Mouse (Mus musculus) brain, embryonic 14.5 days (tissue): ENCODE data around the gene Hk2. TPM values are rescaled to one million over a fixed set of nuclear protein-coding genes. Genes with fewer than 3 reads are reported as not detected.

Source experiments
- DNase-seq: peaks from one replicate; pipeline ENCODE4 v3.0.0-alpha.2; 2011; ENCODE audit warnings: low read depth
- CTCF ChIP-seq: fragments of 200-500 bp; IDR thresholded peaks from 2 replicates; pipeline ENCODE4 v1.5.1; 2012; ENCODE audit warnings: inconsistent platforms, mild to moderate bottlenecking, moderate library complexity, borderline replicate concordance; ENCODE audit not compliant: insufficient read depth, insufficient read length; ENCODE audit errors: extremely low read depth
- POLR2A ChIP-seq: fragments of 200-500 bp; IDR thresholded peaks from 2 replicates; pipeline ENCODE4 v1.6.1; 2012; ENCODE audit warnings: mild to moderate bottlenecking, inconsistent platforms, borderline replicate concordance; ENCODE audit not compliant: poor library complexity, insufficient read depth, insufficient read length, severe bottlenecking; ENCODE audit errors: extremely low read depth
- polyA plus RNA-seq: library from polyadenylated mRNA; depleted of rRNA; stranded (reverse); fragments of >200 nt; gene quantifications from 2 replicates; pipeline ENCODE4 v1.2.3, GENCODE M21; 2012

Gene Hk2
- polyA plus RNA-seq, 1 experiment: 4.7 TPM

DNA sequence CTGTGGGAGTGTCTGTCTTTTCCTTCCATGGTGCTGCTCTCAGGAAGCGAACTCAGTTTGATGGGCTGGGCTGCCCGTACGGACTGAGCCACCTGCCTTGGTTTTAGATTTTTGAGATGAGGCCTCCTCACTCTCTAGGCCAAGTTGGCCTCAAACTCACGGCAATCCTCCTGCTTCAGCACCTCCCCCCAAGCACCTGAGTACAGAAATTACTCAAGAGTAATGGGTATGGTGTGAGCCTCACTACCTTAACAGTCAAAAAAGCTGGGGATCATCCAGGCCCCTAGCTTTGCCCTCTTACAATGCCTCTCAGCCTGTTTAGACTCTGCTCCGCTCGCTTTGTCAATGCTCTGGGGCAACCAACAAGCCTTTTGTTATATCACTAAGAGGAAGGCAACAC, 19.5 kb downstream of the Hk2 start:
- no peak for DNase-seq
- TF ChIP-seq CTCF (no peak), POLR2A (no peak)

DNA sequence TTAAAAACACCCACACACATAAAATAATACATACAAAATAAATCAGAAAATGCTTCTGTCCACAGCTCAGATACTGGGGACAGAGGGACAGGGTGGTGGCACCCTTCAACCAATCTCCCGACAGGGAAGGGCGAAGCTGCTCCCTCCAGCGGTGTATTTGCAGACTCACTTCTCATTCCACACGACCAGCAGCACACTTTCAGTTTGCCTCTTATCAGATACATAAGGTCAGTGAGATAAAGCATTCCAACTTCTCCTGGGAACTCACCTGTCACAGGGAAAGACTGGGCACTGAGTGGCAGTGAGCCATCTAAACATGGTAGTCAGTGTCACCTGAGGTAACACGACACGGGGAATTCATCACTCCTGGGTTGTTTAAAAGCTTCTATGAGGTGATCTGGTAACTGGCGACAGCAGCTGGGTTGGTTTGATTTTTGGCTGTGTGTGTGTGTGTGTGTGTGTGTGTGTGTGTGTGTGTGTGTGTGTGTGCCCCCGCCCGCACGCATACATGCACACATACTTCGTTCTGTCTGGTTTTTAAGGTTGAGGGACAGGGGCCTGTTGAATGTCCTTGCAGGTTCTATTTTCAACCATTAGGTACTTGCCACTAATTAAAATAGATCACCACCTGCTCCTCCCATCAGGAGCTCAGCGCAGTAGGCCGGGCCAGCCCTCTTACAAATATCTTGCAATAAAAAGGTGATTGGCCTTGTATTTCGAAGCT, 20.5 kb downstream of the Hk2 start:
- TF ChIP-seq POLR2A (no peak), CTCF (no peak)
- DNase-seq: no peak

DNA sequence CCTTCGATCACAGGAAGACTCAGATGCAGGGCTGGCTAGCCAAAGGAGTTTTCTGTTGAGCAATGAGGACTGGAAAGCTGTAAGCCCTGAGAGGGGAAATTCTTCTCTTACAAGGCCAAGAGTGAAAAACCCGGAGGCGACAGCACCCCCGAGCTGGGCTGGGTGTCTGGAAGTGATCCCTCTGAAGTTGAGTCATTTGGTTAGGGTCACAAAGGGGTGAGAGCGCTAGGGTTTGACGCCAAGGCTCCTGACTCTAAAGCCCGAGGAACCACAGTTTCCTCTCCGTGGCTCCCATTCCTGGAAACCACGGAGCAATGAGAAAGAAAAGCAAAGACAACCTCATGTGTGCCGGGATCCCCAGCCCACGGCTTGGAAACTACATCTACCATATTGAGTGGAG, 21.2 kb downstream of the Hk2 start:
- DNase-seq: no peak
- TF ChIP-seq CTCF (no peak), POLR2A (no peak)

DNA sequence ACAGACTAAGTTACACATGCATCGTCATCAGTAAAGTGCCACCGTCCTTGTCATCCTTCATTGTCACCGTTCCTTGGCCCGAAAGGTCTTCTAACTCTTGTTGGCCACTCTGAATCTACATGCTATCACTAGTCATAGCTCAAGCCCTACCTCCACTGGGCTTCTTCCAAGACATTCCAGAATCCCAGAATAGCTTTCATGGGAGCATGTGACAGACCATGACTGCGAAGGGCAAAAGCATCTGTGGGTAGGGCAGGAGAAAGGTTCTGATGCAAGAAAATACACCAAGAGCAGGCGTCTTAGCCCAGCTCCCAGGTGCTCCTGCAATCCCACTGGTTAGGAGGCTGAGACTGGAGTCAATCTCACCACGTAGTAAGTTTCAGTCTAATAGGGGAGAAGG, 22.5 kb downstream of the Hk2 start:
- no peak for DNase-seq
- TF ChIP-seq CTCF (no peak), POLR2A (no peak)

DNA sequence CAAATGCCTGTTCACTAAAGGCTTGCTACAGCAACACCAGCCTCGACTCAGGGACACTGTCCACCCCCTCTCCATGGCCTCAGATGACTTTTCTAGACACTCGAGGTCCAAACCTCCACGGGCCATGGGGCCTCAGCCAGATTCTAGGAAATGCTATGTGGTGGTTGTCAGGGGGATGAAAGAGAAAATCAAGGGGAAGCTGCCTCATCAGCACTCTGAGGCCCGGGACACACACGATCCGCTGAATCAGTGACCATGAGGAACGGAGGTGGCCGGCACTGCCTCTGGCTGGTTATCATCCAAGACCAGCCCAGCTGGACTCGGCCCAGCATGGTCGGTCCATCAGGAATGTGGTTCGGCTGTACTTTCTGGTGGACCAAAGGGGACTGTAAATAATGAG, 23.2 kb downstream of the Hk2 start:
- DNase-seq: no peak
- TF ChIP-seq CTCF (no peak), POLR2A (no peak)

DNA sequence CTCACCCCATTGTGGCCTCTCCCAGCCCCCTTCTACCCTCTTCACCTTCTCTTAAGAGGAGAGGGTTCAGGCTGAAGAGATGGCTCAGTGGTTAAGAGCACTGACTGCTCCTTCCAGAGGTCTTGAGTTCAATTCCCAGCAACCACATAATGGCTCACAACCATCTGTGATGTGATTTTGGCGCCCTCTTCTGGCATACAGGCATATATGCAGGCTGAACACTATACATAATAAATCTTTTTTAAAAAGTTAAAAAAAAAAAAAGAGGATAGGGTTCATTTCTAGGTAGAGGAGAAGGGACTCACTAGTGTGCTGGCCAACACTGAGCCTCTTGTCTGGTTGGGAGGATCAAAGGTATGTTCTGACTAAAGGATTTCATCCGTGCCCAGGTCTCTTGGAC, 24.2 kb downstream of the Hk2 start:
- TF ChIP-seq POLR2A (no peak), CTCF (peak; percentile 16; the same call in 1 of the 2 replicates)

DNA sequence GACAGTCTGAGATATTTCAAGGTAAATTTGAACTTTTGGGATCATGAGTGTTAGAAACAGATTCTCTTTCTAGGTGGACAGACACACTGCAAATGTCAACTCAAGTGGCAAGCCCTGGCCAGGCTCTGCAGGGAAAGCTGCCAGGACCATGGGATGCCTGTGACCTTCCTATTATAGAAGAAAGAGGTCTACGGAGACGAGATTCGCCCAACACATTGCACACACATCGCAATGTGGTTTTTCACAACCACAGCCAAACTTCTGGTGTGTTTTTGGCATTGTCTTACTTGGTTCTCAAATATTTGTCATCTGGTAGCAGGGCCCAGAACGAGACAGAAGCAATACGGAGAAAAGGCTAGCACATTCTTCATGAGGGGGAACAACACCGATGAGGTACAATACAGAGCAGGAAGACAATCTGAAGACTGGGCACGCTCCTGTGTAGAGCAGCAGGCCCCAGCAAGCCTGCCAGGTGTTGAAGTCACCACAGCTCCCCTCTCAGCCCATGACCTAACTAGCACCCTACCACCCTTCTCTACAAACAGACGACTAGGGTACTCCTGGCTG, 26.1 kb downstream of the Hk2 start:
- DNase-seq: no peak
- TF ChIP-seq POLR2A: no peak

More for the DNA sequence above, 24.2 kb downstream of the Hk2 start:
- no peak for DNase-seq

DNA sequence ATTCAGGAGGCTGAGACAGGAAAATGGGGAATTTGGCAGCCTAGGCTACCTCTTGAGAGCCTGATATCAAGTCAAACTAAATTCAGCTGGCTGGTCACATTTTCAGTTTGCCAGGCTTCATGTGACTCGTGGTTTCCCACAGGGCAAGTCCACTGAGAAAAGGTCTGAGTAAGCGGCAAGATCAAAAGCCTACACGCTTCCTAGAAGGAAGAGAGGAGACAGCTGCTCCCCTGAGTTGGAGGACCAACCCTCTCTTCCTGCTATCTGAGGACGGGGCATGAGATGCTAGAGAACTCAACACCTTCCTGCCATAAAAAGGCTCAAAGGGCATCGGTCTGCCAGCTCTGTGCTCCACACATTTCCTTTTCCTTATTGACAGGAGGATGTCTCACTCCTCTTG, 27.2 kb downstream of the Hk2 start:
- no peak for TF ChIP-seq CTCF
- TF ChIP-seq POLR2A: no peak
- DNase-seq: no peak

DNA sequence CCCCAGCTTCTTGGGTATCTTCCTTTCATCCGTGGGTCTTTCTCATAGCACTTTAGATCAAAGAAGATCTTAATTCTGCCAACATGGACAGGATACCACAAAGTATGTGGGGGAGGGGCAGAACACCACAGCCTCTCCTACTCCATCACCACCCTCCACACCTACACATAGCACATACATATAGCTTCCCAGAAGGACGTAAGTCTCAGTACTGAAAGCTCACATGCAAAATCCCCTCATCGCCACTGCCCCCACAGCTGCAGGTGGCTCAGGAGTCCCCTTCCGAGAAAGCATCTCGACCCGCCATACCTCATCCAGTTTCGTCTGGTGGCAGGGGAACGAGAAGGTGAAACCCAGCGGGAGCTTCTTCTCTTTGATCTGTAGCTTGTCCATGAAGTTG, 29.7 kb downstream of the Hk2 start:
- TF ChIP-seq POLR2A: no peak
- no peak for TF ChIP-seq CTCF

DNA sequence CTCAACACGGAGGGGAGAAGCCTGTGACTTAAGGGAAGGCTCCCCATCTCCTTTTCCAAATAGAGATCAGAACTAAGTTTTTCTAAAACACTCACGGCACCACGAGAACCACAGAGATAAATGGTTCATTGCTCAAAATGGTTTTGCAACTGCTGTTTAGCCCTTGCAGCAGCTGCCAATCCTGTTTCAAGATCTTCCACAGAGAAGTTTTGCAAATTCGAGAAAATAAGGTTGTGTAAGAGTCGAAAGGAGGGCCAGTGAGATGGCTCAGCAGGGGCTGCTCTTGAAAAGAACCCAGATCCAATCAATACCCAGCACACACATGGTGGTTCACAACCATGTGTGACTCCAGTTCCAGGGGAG, 32.8 kb downstream of the Hk2 start:
- TF ChIP-seq POLR2A: no peak
- no peak for TF ChIP-seq CTCF
- DNase-seq: no peak

More for the DNA sequence above, 29.7 kb downstream of the Hk2 start:
- no peak for DNase-seq

DNA sequence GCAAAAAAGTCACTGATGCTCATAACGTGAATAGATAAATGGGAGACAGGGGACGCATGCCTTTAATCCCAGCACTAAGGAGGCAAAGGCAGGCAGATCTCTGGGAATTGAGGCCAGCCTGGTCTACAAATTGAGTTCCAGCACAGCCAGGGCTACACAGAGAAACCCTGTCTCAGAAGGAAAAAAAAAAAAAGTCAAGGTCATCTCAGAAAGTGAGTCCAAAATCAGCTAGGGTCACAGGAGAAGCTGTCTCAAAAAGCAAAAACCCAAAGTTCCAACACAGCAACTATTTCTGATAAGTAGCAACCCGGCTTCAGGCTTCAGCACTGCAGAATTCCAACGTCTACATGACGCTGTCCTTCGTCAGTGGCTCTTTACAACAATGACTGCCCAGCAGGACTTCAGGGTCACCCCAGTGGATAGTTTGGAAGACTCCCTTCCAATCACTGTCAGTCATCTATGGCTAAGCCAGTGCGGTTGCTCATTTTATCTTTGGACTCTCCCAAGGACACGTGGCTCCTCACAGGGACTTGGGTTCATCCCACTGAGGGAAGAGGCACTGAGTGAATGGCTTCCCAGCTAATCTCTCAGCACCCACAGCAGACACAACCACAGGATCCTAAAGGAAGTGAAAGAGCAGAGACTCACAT, 33.3 kb downstream of the Hk2 start:
- TF ChIP-seq POLR2A: no peak
- no peak for TF ChIP-seq CTCF
- DNase-seq: no peak

DNA sequence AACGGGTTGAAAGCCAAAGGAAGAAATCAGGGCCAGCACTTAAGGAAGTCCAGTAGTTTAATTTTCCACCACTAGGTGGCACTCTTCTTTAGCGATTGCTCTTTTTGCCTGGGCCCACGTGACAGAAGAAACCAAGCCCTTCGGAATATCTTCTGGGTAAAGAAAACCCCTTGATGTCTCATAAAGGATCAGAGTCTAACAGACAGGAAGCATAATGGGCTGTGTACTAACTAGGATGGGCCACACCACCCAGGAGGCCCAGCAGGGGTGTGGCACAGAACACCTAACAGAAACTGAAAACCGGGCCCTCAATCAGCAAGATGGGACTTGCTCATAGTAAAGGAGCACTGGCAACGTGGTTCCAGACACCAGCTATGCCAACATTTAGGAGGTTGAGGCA, 34.0 kb downstream of the Hk2 start:
- DNase-seq: peak; percentile 90
- TF ChIP-seq CTCF (peak; percentile 77; the same call in 1 of the 2 replicates), POLR2A (no peak)
